Mouse (Mus musculus) small intestine, adult 2 months (tissue): ENCODE data around the gene Acp7. TPM values are rescaled to one million over a fixed set of nuclear protein-coding genes. Genes with fewer than 3 reads are reported as not detected.

Experiments used
- H3K27ac ChIP-seq: fragments of 200-500 bp; 2 replicates; pipeline ENCODE4 v1.5.1; 2012; ENCODE audit warnings: low read depth, low read length, control low read depth, inconsistent platforms; ENCODE audit not compliant: insufficient read depth
- H3K27me3 ChIP-seq: fragments of 200-500 bp; 2 replicates; pipeline ENCODE4 v1.6.1; 2012; ENCODE audit warnings: mild to moderate bottlenecking, moderate library complexity, low read length, inconsistent platforms; ENCODE audit not compliant: control insufficient read depth, insufficient read depth
- H3K36me3 ChIP-seq: fragments of 200-500 bp; 2 replicates; pipeline ENCODE4 v1.6.1; 2012; ENCODE audit warnings: mild to moderate bottlenecking, low read length, control low read depth, inconsistent platforms; ENCODE audit not compliant: control insufficient read depth, insufficient read depth
- H3K4me1 ChIP-seq: fragments of 200-500 bp; 2 replicates; pipeline ENCODE4 v1.6.1; 2012; ENCODE audit warnings: low read length, inconsistent platforms, mixed read lengths; ENCODE audit not compliant: control insufficient read depth, insufficient read depth, insufficient read length
- H3K4me3 ChIP-seq: fragments of 200-500 bp; 2 replicates; pipeline ENCODE4 v1.5.1; 2012; ENCODE audit warnings: low read depth, mild to moderate bottlenecking, control low read depth, inconsistent platforms, low read length, moderate library complexity
- CTCF ChIP-seq: fragments of 200-500 bp; IDR thresholded peaks from 2 replicates; pipeline ENCODE4 v1.5.1; 2012; ENCODE audit warnings: low read depth, mild to moderate bottlenecking, control low read depth, inconsistent platforms, low read length, moderate library complexity, mixed read lengths; ENCODE audit not compliant: insufficient replicate concordance, insufficient read length; ENCODE audit errors: extremely low read depth
- POLR2A ChIP-seq: fragments of 200-500 bp; IDR thresholded peaks from 2 replicates; pipeline ENCODE4 v1.6.1; 2012; ENCODE audit warnings: low read depth, mild to moderate bottlenecking, control low read depth, inconsistent platforms, low read length, moderate library complexity
- WGBS: fragments of 180-500 bp; shearing (Covaris S2); methylation state at CpG from one replicate; pipeline ENCODE4 v1.1.7; 2018; 5-methylcytosine and 5-hydroxymethylcytosine counted together
- polyA plus RNA-seq: library from polyadenylated mRNA; depleted of rRNA; stranded (reverse); fragments of >200 nt; gene quantifications from 2 replicates; pipeline ENCODE4 v1.2.3, GENCODE M21; 2012

Gene Acp7
- polyA plus RNA-seq, 1 experiment = not detected

GRCm38 (mm10) chr7:28576271-28576914, 54.7 kb downstream of the Acp7 start:
- no peak overlapping the region for H3K4me3 ChIP-seq
- TF ChIP-seq CTCF (no peak), POLR2A (no peak)
- peaks cover 85% of the 10 kb centered on the region for H3K4me1 ChIP-seq
- H3K27me3 ChIP-seq = no peaks in the 10 kb centered on the region
- H3K36me3 ChIP-seq = no peaks in the 10 kb centered on the region
- 32% methylated on average over 5 of the region's 5 CpGs for WGBS
- H3K27ac ChIP-seq = peak overlapping the region; percentile 5; the same call in 1 of the 2 replicates

- peaks cover 88% of the 10 kb centered on the region for H3K4me1 ChIP-seq
- H3K27me3 ChIP-seq = no peaks in the 10 kb centered on the region
- H3K4me3 ChIP-seq = no peak overlapping the region
- TF ChIP-seq CTCF (no peak), POLR2A (no peak)
- no peaks in the 10 kb centered on the region for H3K36me3 ChIP-seq
- 85% methylated on average over 11 of the region's 11 CpGs for WGBS
- H3K27ac ChIP-seq = no peak overlapping the region
These were observed 55.5 kb downstream of the Acp7 start for GRCm38 (mm10) chr7:28575597-28575996.

- Histone ChIP-seq H3K27ac (peak overlapping the region; percentile 88), H3K27me3 (no peaks in the 10 kb centered on the region), H3K4me1 (peaks cover 83% of the 10 kb centered on the region), H3K4me3 (no peak overlapping the region), H3K36me3 (peaks cover 12% of the 10 kb centered on the region)
- TF ChIP-seq POLR2A = no peak
- TF ChIP-seq CTCF = no peak
- WGBS = 73% methylated on average over 3 of the region's 3 CpGs
These were observed 57.9 kb downstream of the Acp7 start for GRCm38 (mm10) chr7:28573236-28573635.

- WGBS = 56% methylated on average over 5 of the region's 5 CpGs
- H3K27ac ChIP-seq = peak overlapping the region; percentile 88
- H3K27me3 ChIP-seq = no peaks in the 10 kb centered on the region
- H3K36me3 ChIP-seq = peaks cover 17% of the 10 kb centered on the region
- no peak overlapping the region for H3K4me3 ChIP-seq
- H3K4me1 ChIP-seq = peaks cover 78% of the 10 kb centered on the region
- no peak for TF ChIP-seq CTCF
- TF ChIP-seq POLR2A = no peak
These were observed 58.4 kb downstream of the Acp7 start for GRCm38 (mm10) chr7:28572689-28573088.

GRCm38 (mm10) chr7:28570982-28571682, 60.0 kb downstream of the Acp7 start:
- Histone ChIP-seq H3K4me1 (peaks cover 62% of the 10 kb centered on the region), H3K4me3 (peak overlapping the region; percentile 24; the same call in 1 of the 2 replicates)

GRCm38 (mm10) chr7:28570291-28570981, 60.7 kb downstream of the Acp7 start:
- WGBS = 19% methylated on average over 12 of the region's 12 CpGs
- peaks cover 38% of the 10 kb centered on the region for H3K36me3 ChIP-seq
- no peaks in the 10 kb centered on the region for H3K27me3 ChIP-seq
- peak overlapping the region; percentile 24 for H3K4me3 ChIP-seq
- H3K4me1 ChIP-seq = peaks cover 61% of the 10 kb centered on the region
- peak overlapping the region; percentile 92 for H3K27ac ChIP-seq
- no peak for TF ChIP-seq POLR2A

More at GRCm38 (mm10) chr7:28570982-28571682, 60.0 kb downstream of the Acp7 start:
- TF ChIP-seq CTCF = no peak
- TF ChIP-seq POLR2A = 0 out of 2 replicates have a peak, but pooled peaks have one; percentile 11
- Histone ChIP-seq H3K36me3 (peaks cover 33% of the 10 kb centered on the region), H3K27me3 (no peaks in the 10 kb centered on the region), H3K27ac (peak overlapping the region; percentile 92)
- WGBS = 16% methylated on average over 5 of the region's 5 CpGs

GRCm38 (mm10) chr7:28568253-28568652, 62.9 kb downstream of the Acp7 start:
- Histone ChIP-seq H3K4me1 (peaks cover 42% of the 10 kb centered on the region), H3K27me3 (no peaks in the 10 kb centered on the region), H3K27ac (no peak overlapping the region), H3K36me3 (peaks cover 57% of the 10 kb centered on the region), H3K4me3 (no peak overlapping the region)
- TF ChIP-seq CTCF (peak; percentile 92; the same call in 1 of the 2 replicates), POLR2A (no peak)
